Mouse (Mus musculus): ENCODE measurements around the gene Bloc1s5. TPM values are rescaled to one million over a fixed set of nuclear protein-coding genes. Genes with fewer than 3 reads are reported as not detected.

Gene Bloc1s5
- polyA plus RNA-seq, 1 experiment: 24.2 TPM

DNA sequence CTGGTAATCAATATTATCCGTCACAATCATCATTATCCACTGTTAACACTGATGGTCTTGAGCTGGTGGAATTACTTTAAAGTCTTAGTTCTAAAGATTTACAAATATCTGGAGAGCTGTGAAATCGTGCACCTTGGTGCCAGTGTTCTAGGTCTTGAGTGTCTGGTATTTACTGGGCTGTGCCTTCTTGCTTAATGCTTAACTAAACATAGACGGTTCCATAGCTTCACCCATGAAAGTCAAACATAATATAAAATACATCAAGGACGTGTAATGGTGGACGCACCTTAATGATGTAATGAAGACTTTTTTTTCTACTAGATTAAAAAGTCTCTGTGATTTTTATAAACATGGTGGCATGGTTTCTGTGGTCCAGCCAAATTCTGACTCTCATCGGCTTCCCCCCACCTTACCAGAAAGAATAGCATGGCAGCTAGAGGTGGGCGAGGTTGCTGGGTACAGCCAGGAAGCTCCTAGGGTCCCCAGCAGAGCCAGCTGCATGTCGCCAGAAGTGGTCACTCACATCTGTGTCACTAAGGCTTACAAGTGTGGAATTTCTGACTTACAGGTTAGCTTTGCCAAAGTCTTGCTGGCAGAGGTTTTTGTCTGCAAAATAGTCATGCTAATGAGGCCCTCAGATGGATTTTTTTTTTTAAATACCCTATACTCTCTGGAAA lies 90.0 kb downstream of the Bloc1s5 start:
- TF ChIP-seq GATA1 (IDR thresholded peaks at IDR 0.05; ENCODE audit: low read length): no peak

GRCm38 (mm10) chr13:38543455-38544125 lies 91.3 kb downstream of the Bloc1s5 start:
- no peak for TF ChIP-seq GATA1 (IDR thresholded peaks at IDR 0.05; ENCODE audit: low read length)

Other genes with a start within 250 kb of the Bloc1s5 start
- 103 and 104 TPM in 2 replicates for gene Txndc5, start 106.3 kb downstream of the Bloc1s5 start, polyA plus RNA-seq (2012)
- gene Eef1e1, start 23.9 kb upstream of the Bloc1s5 start, polyA plus RNA-seq (2012): 47.8 and 62.0 TPM in 2 replicates

Measured in G1E-ER4 (cell line).